Mouse (Mus musculus) forebrain, postnatal 0 days (tissue): ENCODE measurements at regions not wholly inside any gene's neighbourhood (a gene's known extent, or its start where the extent isn't known, plus 50 kb on each side); places are given as distances from the start of the nearest gene placed in this dataset.

Source experiments
- ATAC-seq: fragments of 200-750 bp; cut with Nextera tagmentation; 2 replicates; pipeline ENCODE4 v1.8.0; 2017; ENCODE audit warnings: mild to moderate bottlenecking, moderate library complexity
- DNase-seq: peaks from one replicate; pipeline ENCODE4 v3.0.0-alpha.2; 2015
- H3K27ac ChIP-seq: fragments of 300-500 bp; sonication (generic); 2 replicates; pipeline ENCODE4 v1.5.1; 2014; ENCODE audit warnings: low read depth, mild to moderate bottlenecking, antibody characterized with exemption, low read length, moderate library complexity, mixed read lengths
- H3K27me3 ChIP-seq: fragments of 300-500 bp; sonication (generic); 2 replicates; pipeline ENCODE4 v1.6.1; 2014; ENCODE audit warnings: mild to moderate bottlenecking, low read length, mixed read lengths; ENCODE audit not compliant: insufficient read depth
- H3K36me3 ChIP-seq: fragments of 300-500 bp; sonication (generic); 2 replicates; pipeline ENCODE4 v1.6.1; 2014; ENCODE audit warnings: mild to moderate bottlenecking, moderate library complexity; ENCODE audit not compliant: insufficient read depth
- H3K4me1 ChIP-seq: fragments of 300-500 bp; sonication (generic); 2 replicates; pipeline ENCODE4 v1.6.1; 2014; ENCODE audit warnings: antibody characterized with exemption; ENCODE audit not compliant: insufficient read depth
- H3K4me2 ChIP-seq: fragments of 300-500 bp; sonication (generic); 2 replicates; pipeline ENCODE4 v1.6.1; 2014; ENCODE audit warnings: low read depth, mild to moderate bottlenecking, moderate library complexity
- H3K4me3 ChIP-seq: fragments of 300-500 bp; sonication (generic); 2 replicates; pipeline ENCODE4 v1.5.1; 2014; ENCODE audit warnings: low read depth, low read length, mixed read lengths
- H3K9ac ChIP-seq: fragments of 300-500 bp; sonication (generic); 2 replicates; pipeline ENCODE4 v1.6.1; 2014; ENCODE audit warnings: mild to moderate bottlenecking
- H3K9me3 ChIP-seq: fragments of 300-500 bp; sonication (generic); 2 replicates; pipeline ENCODE4 v1.6.1; 2016; ENCODE audit warnings: low read length
- CTCF ChIP-seq: sonication (generic); IDR thresholded peaks from 2 replicates; pipeline ENCODE4 v1.5.1; 2016; ENCODE audit warnings: antibody characterized with exemption, control low read depth, low read depth
- WGBS: fragments of 180-500 bp; shearing (Covaris S2); extraction: QIAGEN DNeasy Blood & Tissue Kit; methylation state at CpG from one replicate; pipeline ENCODE4 v1.1.7; 2014; 5-methylcytosine and 5-hydroxymethylcytosine counted together

- no peaks in the 10 kb centered on the region for H3K36me3 ChIP-seq
- ATAC-seq, result no peak
- no peak for DNase-seq
These were observed 99.9 kb upstream of the Tnr start for GRCm38 (mm10) chr1:159423694-159424093.

DNA sequence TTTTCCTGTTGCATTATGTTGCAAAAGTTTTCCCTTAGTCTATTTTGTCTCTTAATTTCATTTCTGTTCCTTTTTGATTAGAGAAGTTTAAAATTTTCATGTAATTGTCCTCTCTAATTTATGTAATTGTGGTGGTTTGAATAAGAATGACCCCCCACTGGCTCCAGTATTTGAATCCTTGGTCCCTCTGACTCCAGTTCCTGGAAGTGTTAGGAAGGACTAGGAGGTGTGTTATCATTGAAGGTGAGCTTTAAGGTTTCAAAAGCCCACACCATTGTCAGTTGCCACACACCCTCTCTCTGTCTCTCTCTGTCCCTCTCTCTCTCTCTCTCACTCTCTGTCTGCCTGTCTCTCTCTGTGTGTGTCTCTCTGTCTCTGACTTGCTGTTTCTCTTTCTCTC, 93.6 kb upstream of the Tnr start:
- H3K4me3 ChIP-seq, result no peak overlapping the region
- H3K27ac ChIP-seq, result no peak overlapping the region
- no peak overlapping the region for H3K4me2 ChIP-seq
- H3K27me3 ChIP-seq, result no peaks in the 10 kb centered on the region
- H3K9me3 ChIP-seq, result no peaks in the 10 kb centered on the region
- TF ChIP-seq CTCF, result no peak
- ATAC-seq, result no peak
- no peak for DNase-seq
- H3K9ac ChIP-seq, result no peak overlapping the region
- H3K4me1 ChIP-seq, result no peaks in the 10 kb centered on the region
- H3K36me3 ChIP-seq, result no peaks in the 10 kb centered on the region

More at GRCm38 (mm10) chr1:159423694-159424093, 99.9 kb upstream of the Tnr start:
- 84% methylated on average over 5 of the region's 5 CpGs for WGBS
- TF ChIP-seq CTCF, result no peak
- no peak overlapping the region for H3K27ac ChIP-seq
- no peaks in the 10 kb centered on the region for H3K9me3 ChIP-seq
- no peak overlapping the region for H3K9ac ChIP-seq
- no peak overlapping the region for H3K4me2 ChIP-seq
- H3K4me1 ChIP-seq, result no peaks in the 10 kb centered on the region
- H3K27me3 ChIP-seq, result no peaks in the 10 kb centered on the region
- H3K4me3 ChIP-seq, result no peak overlapping the region

- H3K36me3 ChIP-seq, result no peaks in the 10 kb centered on the region
- no peak overlapping the region for H3K27ac ChIP-seq
- H3K4me1 ChIP-seq, result no peaks in the 10 kb centered on the region
- no peak for ATAC-seq
- no peaks in the 10 kb centered on the region for H3K9me3 ChIP-seq
- no peak for DNase-seq
- no peak overlapping the region for H3K4me2 ChIP-seq
- H3K9ac ChIP-seq, result no peak overlapping the region
- H3K27me3 ChIP-seq, result no peaks in the 10 kb centered on the region
- TF ChIP-seq CTCF, result no peak
- H3K4me3 ChIP-seq, result no peak overlapping the region
- 94% methylated on average over 4 of the region's 4 CpGs for WGBS
These were observed 90.0 kb upstream of the Tnr start for GRCm38 (mm10) chr1:159433521-159433920.

DNA sequence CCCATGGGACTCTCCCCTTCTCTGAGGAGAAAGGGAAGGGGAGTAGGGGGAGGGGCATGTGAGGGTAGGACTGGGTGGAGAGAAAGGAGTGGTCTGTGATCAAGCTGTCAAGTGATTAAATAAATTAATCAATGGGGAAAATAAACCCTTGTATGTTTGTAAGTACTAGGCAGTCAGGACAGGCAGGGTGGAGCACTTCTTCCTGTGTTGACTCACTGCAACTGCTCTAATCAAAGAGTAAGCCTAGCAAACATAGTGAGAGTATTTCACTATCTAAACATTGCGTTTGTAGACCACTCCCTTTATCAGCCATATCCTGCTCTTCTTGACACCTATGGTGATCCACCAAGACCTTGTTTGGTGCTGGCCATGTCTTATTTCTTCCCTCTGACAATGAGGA, 82.8 kb upstream of the Tnr start:
- Histone ChIP-seq H3K27ac (no peak overlapping the region), H3K4me2 (no peak overlapping the region), H3K9ac (no peak overlapping the region), H3K4me1 (no peaks in the 10 kb centered on the region), H3K4me3 (no peak overlapping the region), H3K27me3 (no peaks in the 10 kb centered on the region), H3K36me3 (no peaks in the 10 kb centered on the region), H3K9me3 (no peaks in the 10 kb centered on the region)
- ATAC-seq, result no peak
- WGBS, result 84% methylated on average over 1 of the region's 1 CpGs
- TF ChIP-seq CTCF, result no peak
- DNase-seq, result no peak

GRCm38 (mm10) chr1:159444093-159444492, 79.5 kb upstream of the Tnr start:
- 78% methylated on average over 1 of the region's 1 CpGs for WGBS

GRCm38 (mm10) chr1:159445465-159445864, 78.1 kb upstream of the Tnr start:
- no peaks in the 10 kb centered on the region for H3K4me1 ChIP-seq
- no peak overlapping the region for H3K4me2 ChIP-seq
- ATAC-seq (peak; percentile 76; the same call in 1 of the 2 replicates), DNase-seq (no peak)
- H3K9me3 ChIP-seq, result no peaks in the 10 kb centered on the region
- H3K27ac ChIP-seq, result peak overlapping the region; percentile 6; the same call in 1 of the 2 replicates
- H3K9ac ChIP-seq, result no peak overlapping the region
- H3K36me3 ChIP-seq, result no peaks in the 10 kb centered on the region
- 42% methylated on average over 1 of the region's 1 CpGs for WGBS
- no peak overlapping the region for H3K4me3 ChIP-seq
- no peaks in the 10 kb centered on the region for H3K27me3 ChIP-seq
- no peak for TF ChIP-seq CTCF

More at GRCm38 (mm10) chr1:159444093-159444492, 79.5 kb upstream of the Tnr start:
- no peak for TF ChIP-seq CTCF
- ATAC-seq (no peak), DNase-seq (no peak)
- H3K9ac ChIP-seq, result no peak overlapping the region
- no peaks in the 10 kb centered on the region for H3K27me3 ChIP-seq
- no peak overlapping the region for H3K4me2 ChIP-seq
- no peaks in the 10 kb centered on the region for H3K4me1 ChIP-seq
- H3K27ac ChIP-seq, result no peak overlapping the region
- H3K4me3 ChIP-seq, result no peak overlapping the region
- no peaks in the 10 kb centered on the region for H3K9me3 ChIP-seq
- no peaks in the 10 kb centered on the region for H3K36me3 ChIP-seq

DNA sequence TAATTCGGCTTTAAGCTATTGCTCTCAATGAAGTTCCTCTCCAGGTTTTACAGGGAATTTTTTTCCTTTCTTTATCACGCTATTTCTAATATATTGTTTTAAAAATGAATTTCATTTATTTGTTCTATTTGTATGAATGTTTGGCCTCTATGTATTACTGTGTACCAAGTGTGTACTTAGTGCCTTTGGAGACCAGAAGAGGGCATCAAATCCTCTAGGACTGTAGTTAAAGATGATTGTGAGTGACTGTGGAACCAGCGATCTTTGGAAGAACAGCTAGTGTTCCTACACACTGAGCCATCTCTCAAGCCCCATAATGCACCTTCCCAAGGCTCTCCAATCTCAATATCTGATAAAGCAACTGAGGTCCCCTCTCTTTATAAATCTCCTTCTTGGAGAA, 72.1 kb upstream of the Tnr start:
- no peak overlapping the region for H3K4me2 ChIP-seq
- no peaks in the 10 kb centered on the region for H3K27me3 ChIP-seq
- H3K9me3 ChIP-seq, result no peaks in the 10 kb centered on the region
- H3K4me1 ChIP-seq, result no peaks in the 10 kb centered on the region
- TF ChIP-seq CTCF, result no peak
- H3K27ac ChIP-seq, result no peak overlapping the region
- DNase-seq (no peak), ATAC-seq (no peak)
- H3K36me3 ChIP-seq, result no peaks in the 10 kb centered on the region
- H3K9ac ChIP-seq, result no peak overlapping the region
- 78% methylated on average over 3 of the region's 3 CpGs for WGBS
- no peak overlapping the region for H3K4me3 ChIP-seq

DNA sequence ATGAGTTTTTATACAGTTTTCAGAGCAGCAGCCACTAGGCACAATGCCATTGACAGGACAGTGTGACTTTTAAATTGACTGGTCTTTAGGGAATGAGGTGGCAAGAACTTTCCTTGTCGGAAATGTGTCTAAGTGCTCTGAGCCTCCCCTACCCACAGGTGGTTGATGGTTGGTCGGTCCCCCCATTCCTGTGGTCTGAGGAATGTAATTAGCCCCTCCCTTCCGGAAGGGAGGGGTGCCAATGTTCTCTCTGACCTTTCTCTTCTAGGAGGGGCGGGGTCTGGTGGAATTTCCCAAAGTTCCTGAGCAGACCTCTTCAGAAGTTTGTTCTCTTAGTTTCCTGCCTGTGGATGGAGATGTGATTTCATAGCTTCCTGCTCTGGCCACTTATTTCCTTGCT, 62.7 kb upstream of the Tnr start:
- TF ChIP-seq CTCF, result no peak
- no peak overlapping the region for H3K4me3 ChIP-seq
- no peaks in the 10 kb centered on the region for H3K9me3 ChIP-seq
- H3K36me3 ChIP-seq, result no peaks in the 10 kb centered on the region
- WGBS, result 81% methylated on average over 4 of the region's 4 CpGs
- no peaks in the 10 kb centered on the region for H3K4me1 ChIP-seq
- H3K9ac ChIP-seq, result no peak overlapping the region
- no peak overlapping the region for H3K4me2 ChIP-seq
- H3K27ac ChIP-seq, result no peak overlapping the region
- DNase-seq, result no peak
- no peaks in the 10 kb centered on the region for H3K27me3 ChIP-seq
- no peak for ATAC-seq
